7 mouse cellular contexts compared by ENCODE assay signal in the genomic region with DNA sequence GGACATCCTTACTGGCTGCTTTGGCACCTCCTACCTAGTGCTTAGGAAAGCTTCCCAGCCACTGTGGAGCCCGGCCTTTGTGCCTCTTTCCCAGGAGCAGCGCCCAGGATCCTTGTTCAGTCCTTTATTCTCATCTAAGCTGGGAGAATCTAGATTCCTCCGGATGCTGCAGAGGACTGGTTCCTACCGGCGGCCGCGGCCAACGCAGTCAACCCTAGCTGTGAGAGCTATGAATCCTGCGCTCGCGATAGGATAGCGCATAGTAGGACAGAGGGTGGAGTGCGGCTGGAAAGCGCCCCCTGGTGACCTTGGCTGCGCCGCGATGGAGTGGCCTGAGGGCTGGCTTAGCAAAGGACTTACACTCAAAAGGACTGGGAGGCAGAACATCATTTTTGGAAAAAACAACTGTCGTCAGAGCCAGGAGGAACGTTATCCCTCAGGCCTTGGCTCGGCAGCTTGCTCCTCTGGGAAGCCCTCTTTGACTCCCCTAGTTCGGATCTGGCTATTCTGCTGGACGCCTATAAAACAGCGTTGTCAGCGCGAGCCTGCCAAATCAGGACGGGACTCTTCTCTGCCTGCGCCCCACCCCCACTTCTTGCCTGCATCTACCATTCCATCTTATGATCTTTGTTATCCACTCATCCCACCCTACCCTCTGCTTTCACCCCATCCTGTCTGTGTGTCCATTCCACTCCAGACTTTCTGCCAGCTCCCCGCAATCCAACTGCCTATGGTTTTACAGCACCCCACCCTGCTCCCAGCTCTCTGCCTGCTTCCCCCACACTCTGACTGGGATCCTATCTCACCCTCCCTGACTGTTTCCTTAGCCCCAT. TPM values are rescaled to one million over a fixed set of nuclear protein-coding genes. Genes with fewer than 3 reads are reported as not detected.
A peak's percentile ranks its signal among the peaks of the same experiment; 100 is the strongest.
DNase-seq lines count a peak whose midpoint lies in the region; ATAC-seq and TF ChIP-seq lines count a peak whose summit lies in the region.

No protein-coding gene starts in this region.

- intact Hi-C loops in heart, postnatal 36 days (cut with DNase I) = loop anchor here (2.0 kb wide), 1 partner anchor 152 kb away; no protein-coding TSS in a partner anchor

- peak; percentile 37 for TF ChIP-seq EP300 in ES-Bruce4 (IDR thresholded peaks at IDR 0.05; ENCODE audit: insufficient read depth, low read depth, low read length)

- H3K4me2 ChIP-seq in forebrain, embryonic 15.5 days (replicated peaks) = peak overlapping the region; percentile 28
- peak overlapping the region; percentile 24 for H3K4me2 ChIP-seq in limb, embryonic 14.5 days (replicated peaks; ENCODE audit: low read depth, low read length, severe bottlenecking)
- H3K4me2 ChIP-seq in midbrain, embryonic 13.5 days (replicated peaks) = peak overlapping the region; percentile 32

- no peaks in the 10 kb centered on the region for H3K36me3 ChIP-seq in ES-Bruce4 (ENCODE audit: control insufficient read depth, insufficient read depth, low read length, poor library complexity, severe bottlenecking)
- peaks cover 22% of the 10 kb centered on the region for H3K36me3 ChIP-seq in forebrain, embryonic 15.5 days
- peaks cover 24% of the 10 kb centered on the region for H3K36me3 ChIP-seq in limb, embryonic 14.5 days (ENCODE audit: control insufficient read depth, insufficient read depth, low read length)
- H3K36me3 ChIP-seq in midbrain, embryonic 13.5 days = peaks cover 29% of the 10 kb centered on the region

- H3K27me3 ChIP-seq in ES-Bruce4 (ENCODE audit: control insufficient read depth, insufficient read depth, low read length, poor library complexity, severe bottlenecking) = no peaks in the 10 kb centered on the region
- 0 out of 2 replicates have a peak, but pooled peaks cover 3% of the 10 kb centered on the region for H3K27me3 ChIP-seq in forebrain, embryonic 15.5 days
- H3K27me3 ChIP-seq in limb, embryonic 14.5 days (ENCODE audit: control insufficient read depth, insufficient read depth, low read length) = no peaks in the 10 kb centered on the region
- peaks cover 6% of the 10 kb centered on the region for H3K27me3 ChIP-seq in midbrain, embryonic 13.5 days

- TF ChIP-seq POLR2A in ES-Bruce4 (IDR thresholded peaks at IDR 0.05; ENCODE audit: insufficient read depth, low read length) = peak; percentile 6
- no peak for TF ChIP-seq POLR2A in limb, embryonic 14.5 days (IDR thresholded peaks at IDR 0.05; ENCODE audit: borderline replicate concordance, extremely low read depth, insufficient read depth, insufficient read length)

- H3K27ac ChIP-seq in ES-Bruce4 (ENCODE audit: insufficient read depth, low read length) = peak overlapping the region; percentile 89
- no peak overlapping the region for H3K27ac ChIP-seq in forebrain, embryonic 15.5 days (replicated peaks)
- H3K27ac ChIP-seq in limb, embryonic 14.5 days (replicated peaks; ENCODE audit: low read depth, low read length) = no peak overlapping the region
- no peak overlapping the region for H3K27ac ChIP-seq in midbrain, embryonic 13.5 days

- TF ChIP-seq CTCF in ES-Bruce4 (IDR thresholded peaks at IDR 0.05; ENCODE audit: low read depth, low read length) = peak; percentile 85

- H3K4me1 ChIP-seq in ES-Bruce4 (ENCODE audit: control insufficient read depth, insufficient read depth, low read length) = no peaks in the 10 kb centered on the region
- peaks cover 9% of the 10 kb centered on the region for H3K4me1 ChIP-seq in forebrain, embryonic 15.5 days
- peaks cover 3% of the 10 kb centered on the region; the same call in 1 of the 2 replicates for H3K4me1 ChIP-seq in limb, embryonic 14.5 days (ENCODE audit: control insufficient read depth, insufficient read depth, low read length)
- peaks cover 9% of the 10 kb centered on the region for H3K4me1 ChIP-seq in midbrain, embryonic 13.5 days (replicated peaks)

- ATAC-seq in forebrain, embryonic 15.5 days (replicated peaks) = peak; percentile 70
- ATAC-seq in limb, embryonic 14.5 days (ENCODE audit: low FRiP score, low read depth) = peak; percentile 57
- ATAC-seq in midbrain, embryonic 13.5 days = peak; percentile 72

- H3K9me3 ChIP-seq in ES-Bruce4 (replicated peaks; ENCODE audit: control insufficient read depth, insufficient read depth, low read length, poor library complexity, severe bottlenecking) = no peaks in the 10 kb centered on the region
- no peaks in the 10 kb centered on the region for H3K9me3 ChIP-seq in forebrain, embryonic 15.5 days
- H3K9me3 ChIP-seq in limb, embryonic 14.5 days (ENCODE audit: control insufficient read depth, low read length) = no peaks in the 10 kb centered on the region
- H3K9me3 ChIP-seq in midbrain, embryonic 13.5 days = no peaks in the 10 kb centered on the region

- H3K9ac ChIP-seq in ES-Bruce4 (ENCODE audit: low read depth, poor library complexity, severe bottlenecking) = peak overlapping the region; percentile 71
- no peak overlapping the region for H3K9ac ChIP-seq in forebrain, embryonic 15.5 days (replicated peaks)
- H3K9ac ChIP-seq in limb, embryonic 14.5 days (ENCODE audit: low read depth, low read length, severe bottlenecking) = no peak overlapping the region
- H3K9ac ChIP-seq in midbrain, embryonic 13.5 days (replicated peaks) = no peak overlapping the region

- DNase-seq in R1 (ENCODE audit: low read depth, low spot score) = peak; percentile 94
- peak; percentile 69 to 74 for DNase-seq in heart, postnatal 36 days
- DNase-seq in limb, embryonic 14.5 days (ENCODE audit: low spot score) = peak; percentile 47
- peak; percentile 13 for DNase-seq in thymus, postnatal 0 days (ENCODE audit: low spot score)

- peak overlapping the region; percentile 75 for H3K4me3 ChIP-seq in ES-Bruce4 (ENCODE audit: low read depth, low read length)
- H3K4me3 ChIP-seq in forebrain, embryonic 15.5 days = peak overlapping the region; percentile 20
- H3K4me3 ChIP-seq in limb, embryonic 14.5 days (replicated peaks; ENCODE audit: low read length) = peak overlapping the region; percentile 2
- no peak overlapping the region for H3K4me3 ChIP-seq in midbrain, embryonic 13.5 days (replicated peaks)

- 2% methylated on average over 28 of the region's 28 CpGs for WGBS in forebrain, embryonic 15.5 days
- under 1% methylated on average over 28 of the region's 28 CpGs for WGBS in limb, embryonic 14.5 days
- under 1% methylated on average over 28 of the region's 28 CpGs for WGBS in midbrain, embryonic 13.5 days

RNA-seq across cellular contexts. Expression of a gene that starts 26.8 kb away (rescaled TPM):
- 32.9 and 38.5 TPM in 2 replicates for polyA plus RNA-seq in ES-Bruce4 (2011; ENCODE audit: insufficient read depth, insufficient read length, low read depth, missing spikeins)
- 47.2 and 49.0 TPM in 2 replicates for polyA plus RNA-seq in forebrain, embryonic 15.5 days (2015; fragmentation: Nextera tagmentation; extraction: Ambion mirVana)
- 1 to 10 TPM; 5.7 to 6.1 TPM for total RNA-seq in heart, postnatal 36 days (2021)
- 83.6 and 119 TPM in 2 replicates for polyA plus RNA-seq in limb, embryonic 14.5 days (2012; rRNA removed)
- 25.2 and 26.6 TPM in 2 replicates for polyA plus RNA-seq in limb, embryonic 14.5 days (2014; fragmentation: Nextera tagmentation; extraction: Ambion mirVana)
- polyA plus RNA-seq in midbrain, embryonic 13.5 days (2015; fragmentation: Nextera tagmentation; extraction: Ambion mirVana) = 39.4 and 51.6 TPM in 2 replicates
- polyA plus RNA-seq in thymus, postnatal 0 days (2015; fragmentation: Nextera tagmentation; extraction: Ambion mirVana) = 3.2 and 3.5 TPM in 2 replicates

RNA-seq across cellular contexts. Expression of a gene that starts 52.3 kb away (rescaled TPM):
- polyA plus RNA-seq in ES-Bruce4 (2011; ENCODE audit: insufficient read depth, insufficient read length, low read depth, missing spikeins) = 7.8 and 10.9 TPM in 2 replicates
- polyA plus RNA-seq in forebrain, embryonic 15.5 days (2015; fragmentation: Nextera tagmentation; extraction: Ambion mirVana) = 26.1 and 27.8 TPM in 2 replicates
- 10 to 100 TPM in 1 of 2 experiments, 1 to 10 TPM in 1; 8.8 to 11.2 TPM for total RNA-seq in heart, postnatal 36 days (2021)
- polyA plus RNA-seq in limb, embryonic 14.5 days (2012; rRNA removed) = 43.4 and 58.3 TPM in 2 replicates
- polyA plus RNA-seq in limb, embryonic 14.5 days (2014; fragmentation: Nextera tagmentation; extraction: Ambion mirVana) = 15.5 and 16.5 TPM in 2 replicates
- 25.3 and 25.5 TPM in 2 replicates for polyA plus RNA-seq in midbrain, embryonic 13.5 days (2015; fragmentation: Nextera tagmentation; extraction: Ambion mirVana)
- 15.8 and 15.9 TPM in 2 replicates for polyA plus RNA-seq in thymus, postnatal 0 days (2015; fragmentation: Nextera tagmentation; extraction: Ambion mirVana)

RNA-seq across cellular contexts. Expression of a gene that starts 52.4 kb away (rescaled TPM):
- polyA plus RNA-seq in ES-Bruce4 (2011; ENCODE audit: insufficient read depth, insufficient read length, low read depth, missing spikeins) = 66.8 and 72.5 TPM in 2 replicates
- 13.3 and 15.0 TPM in 2 replicates for polyA plus RNA-seq in forebrain, embryonic 15.5 days (2015; fragmentation: Nextera tagmentation; extraction: Ambion mirVana)
- 100 to 1,000 TPM; 207 to 236 TPM for total RNA-seq in heart, postnatal 36 days (2021)
- polyA plus RNA-seq in limb, embryonic 14.5 days (2012; rRNA removed) = 86.0 and 107 TPM in 2 replicates
- polyA plus RNA-seq in limb, embryonic 14.5 days (2014; fragmentation: Nextera tagmentation; extraction: Ambion mirVana) = 54.3 and 57.1 TPM in 2 replicates
- polyA plus RNA-seq in midbrain, embryonic 13.5 days (2015; fragmentation: Nextera tagmentation; extraction: Ambion mirVana) = 8.0 and 9.1 TPM in 2 replicates
- polyA plus RNA-seq in thymus, postnatal 0 days (2015; fragmentation: Nextera tagmentation; extraction: Ambion mirVana) = 3.6 and 5.6 TPM in 2 replicates

RNA-seq across cellular contexts. Expression of a gene that starts 56.6 kb away (rescaled TPM):
- polyA plus RNA-seq in ES-Bruce4 (2011; ENCODE audit: insufficient read depth, insufficient read length, low read depth, missing spikeins) = 10.7 and 11.3 TPM in 2 replicates
- polyA plus RNA-seq in forebrain, embryonic 15.5 days (2015; fragmentation: Nextera tagmentation; extraction: Ambion mirVana) = 6.8 and 7.1 TPM in 2 replicates
- total RNA-seq in heart, postnatal 36 days (2021) = 1 to 10 TPM; 5.1 to 5.6 TPM
- polyA plus RNA-seq in limb, embryonic 14.5 days (2012; rRNA removed) = 13.0 and 15.5 TPM in 2 replicates
- polyA plus RNA-seq in limb, embryonic 14.5 days (2014; fragmentation: Nextera tagmentation; extraction: Ambion mirVana) = 9.6 and 11.5 TPM in 2 replicates
- 6.7 and 7.6 TPM in 2 replicates for polyA plus RNA-seq in midbrain, embryonic 13.5 days (2015; fragmentation: Nextera tagmentation; extraction: Ambion mirVana)
- polyA plus RNA-seq in thymus, postnatal 0 days (2015; fragmentation: Nextera tagmentation; extraction: Ambion mirVana) = 2.3 TPM in 2 replicates

Comparison
In these comparisons a context has a peak if more than half of its experiments do, and no peak if none do; other contexts are left out.
1. DNase-seq: peak in every context shown above with its lines; median percentile 94 in R1; 72 in heart, postnatal 36 days; 47 in limb, embryonic 14.5 days; 13 in thymus, postnatal 0 days.